Mouse (Mus musculus) limb, embryonic 14.5 days (tissue): ENCODE data around the gene Zg16. TPM values are rescaled to one million over a fixed set of nuclear protein-coding genes. Genes with fewer than 3 reads are reported as not detected.
A peak's percentile ranks its signal among the peaks of the same experiment; 100 is the strongest.

Experiments used
- ATAC-seq: fragments of 200-750 bp; cut with Nextera tagmentation; 2 replicates; pipeline ENCODE4 v1.8.0; 2017; ENCODE audit warnings: low read depth, moderate number of reproducible peaks, moderate TSS enrichment; ENCODE audit not compliant: low FRiP score
- DNase-seq: peaks from one replicate; pipeline ENCODE4 v3.0.0-alpha.2; 2015; ENCODE audit warnings: low spot score
- H3K27ac ChIP-seq: fragments of 300-500 bp; sonication (generic); replicated peaks from 2 replicates; pipeline ENCODE4 v1.5.1; 2014; ENCODE audit warnings: low read depth, mild to moderate bottlenecking, low read length, moderate library complexity, mixed read lengths
- H3K27me3 ChIP-seq: fragments of 300-500 bp; sonication (generic); 2 replicates; pipeline ENCODE4 v1.6.1; 2014; ENCODE audit warnings: low read length, mixed read lengths; ENCODE audit not compliant: control insufficient read depth, insufficient read depth
- H3K36me3 ChIP-seq: fragments of 300-500 bp; sonication (generic); 2 replicates; pipeline ENCODE4 v1.6.1; 2014; ENCODE audit warnings: mild to moderate bottlenecking, low read length, moderate library complexity, mixed read lengths; ENCODE audit not compliant: control insufficient read depth, insufficient read depth
- H3K4me1 ChIP-seq: fragments of 300-500 bp; sonication (generic); 2 replicates; pipeline ENCODE4 v1.6.1; 2014; ENCODE audit warnings: antibody characterized with exemption, low read length, mixed read lengths; ENCODE audit not compliant: control insufficient read depth, insufficient read depth
- H3K4me2 ChIP-seq: fragments of 300-500 bp; sonication (generic); replicated peaks from 2 replicates; pipeline ENCODE4 v1.6.1; 2014; ENCODE audit warnings: low read depth, mild to moderate bottlenecking, low read length, moderate library complexity; ENCODE audit not compliant: severe bottlenecking
- H3K4me3 ChIP-seq: fragments of 300-500 bp; sonication (generic); replicated peaks from 2 replicates; pipeline ENCODE4 v1.5.1; 2014; ENCODE audit warnings: low read length
- H3K9ac ChIP-seq: fragments of 300-500 bp; sonication (generic); 2 replicates; pipeline ENCODE4 v1.6.1; 2014; ENCODE audit warnings: mild to moderate bottlenecking, low read depth, low read length, moderate library complexity; ENCODE audit not compliant: severe bottlenecking
- H3K9me3 ChIP-seq: fragments of 300-500 bp; sonication (generic); 2 replicates; pipeline ENCODE4 v1.6.1; 2016; ENCODE audit warnings: low read length; ENCODE audit not compliant: control insufficient read depth
- POLR2A ChIP-seq: fragments of 200-500 bp; IDR thresholded peaks from 2 replicates; pipeline ENCODE4 v1.8.0; 2012; ENCODE audit warnings: inconsistent platforms, mild to moderate bottlenecking, moderate library complexity, borderline replicate concordance; ENCODE audit not compliant: insufficient read depth, insufficient read length; ENCODE audit errors: extremely low read depth
- WGBS: fragments of 180-500 bp; shearing (Covaris S2); extraction: QIAGEN DNeasy Blood & Tissue Kit; methylation state at CpG from one replicate; pipeline ENCODE4 v1.1.7; 2014; 5-methylcytosine and 5-hydroxymethylcytosine counted together
- polyA plus RNA-seq, 2 experiments: library from polyadenylated mRNA; depleted of rRNA in 1 of 2; stranded (reverse) in 1 of 2; unstranded in 1 of 2; fragments of >200 nt; fragmentation: Nextera tagmentation in 1 of 2; extraction: Ambion mirVana in 1 of 2; gene quantifications; 2 replicates each; pipeline versions ENCODE4 v1.2.1 to v1.2.3; 2012 to 2014

Gene Zg16
- polyA plus RNA-seq, 2 experiments: not detected

DNA sequence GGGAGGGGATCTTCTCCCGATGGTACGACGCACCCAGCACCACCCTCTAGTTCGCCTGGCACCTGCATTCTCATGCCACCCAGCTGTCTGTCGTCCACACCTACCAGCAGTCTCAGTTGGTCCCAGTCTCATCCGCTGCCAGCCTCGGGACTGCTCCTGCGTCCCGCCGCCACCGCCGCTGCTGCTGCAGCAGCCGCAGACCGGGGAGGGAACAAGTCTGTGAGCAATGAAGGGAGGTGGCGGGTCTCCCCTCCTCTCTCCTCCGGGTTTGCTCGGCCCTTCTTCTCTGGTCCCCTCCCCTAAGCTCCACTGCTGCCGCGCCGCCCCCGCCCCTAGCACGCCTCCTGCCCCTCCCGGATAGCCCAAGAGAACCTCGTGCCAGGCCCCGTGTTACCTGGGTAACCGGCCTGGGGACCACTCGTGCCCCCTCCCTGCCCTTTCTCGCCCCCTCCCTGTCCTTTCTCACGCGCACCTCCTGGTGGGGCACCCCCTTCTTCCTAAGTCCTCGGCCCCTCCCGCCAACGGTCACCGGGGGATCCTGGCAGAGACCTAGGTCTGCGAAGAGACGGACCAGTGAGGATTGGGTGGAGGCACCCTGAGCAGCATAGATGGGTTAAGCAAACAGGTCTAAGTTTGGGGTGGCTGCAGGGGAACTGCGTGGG lies 66.1 kb downstream of the Zg16 start, which contains the start of the genes Gm42742 and Prrt2:
Gene Gm42742, minus strand, starts transcription at position 197 of the 662 bp plus-strand sequence.
Gene Prrt2, minus strand, starts transcription at position 311 of the 662 bp plus-strand sequence.
- peaks cover 41% of the 10 kb centered on the region for H3K36me3 ChIP-seq
- TF ChIP-seq POLR2A: peak; percentile 55; the same call in 1 of the 2 replicates
- H3K4me3 ChIP-seq: peak within 1 kb of the TSS; percentile 61
- 1% methylated on average over 31 of the region's 37 CpGs for WGBS
- H3K4me2 ChIP-seq: peak within 1 kb of the TSS; percentile 85
- H3K9ac ChIP-seq: peak within 1 kb of the TSS; percentile 72
- H3K4me1 ChIP-seq: peaks cover 57% of the 10 kb centered on the region
- no peaks in the 10 kb centered on the region for H3K27me3 ChIP-seq
- H3K27ac ChIP-seq: peak within 1 kb of the TSS; percentile 76
- ATAC-seq (peak; percentile 55), DNase-seq (peak; percentile 83)
- H3K9me3 ChIP-seq: no peaks in the 10 kb centered on the region

- DNase-seq (no peak), ATAC-seq (no peak)
- Histone ChIP-seq H3K36me3 (peaks cover 46% of the 10 kb centered on the region), H3K9ac (peak overlapping the region; percentile 72), H3K27me3 (no peaks in the 10 kb centered on the region), H3K4me1 (peaks cover 62% of the 10 kb centered on the region), H3K27ac (peak overlapping the region; percentile 76), H3K4me3 (peak overlapping the region; percentile 61), H3K4me2 (peak overlapping the region; percentile 85), H3K9me3 (no peaks in the 10 kb centered on the region)
- TF ChIP-seq POLR2A: no peak
- 23% methylated on average over 5 of the region's 5 CpGs for WGBS
These were observed 66.6 kb downstream of the Zg16 start for GRCm38 (mm10) chr7:127020491-127020890.

- no peak for TF ChIP-seq POLR2A
- Histone ChIP-seq H3K36me3 (peaks cover 46% of the 10 kb centered on the region), H3K4me2 (peak overlapping the region; percentile 85), H3K27ac (peak overlapping the region; percentile 76), H3K4me3 (peak overlapping the region; percentile 61), H3K9me3 (no peaks in the 10 kb centered on the region), H3K4me1 (peaks cover 66% of the 10 kb centered on the region), H3K27me3 (no peaks in the 10 kb centered on the region), H3K9ac (peak overlapping the region; percentile 72)
- no peak for ATAC-seq
- 66% methylated on average over 3 of the region's 3 CpGs for WGBS
- DNase-seq: no peak
These were observed 67.1 kb downstream of the Zg16 start for GRCm38 (mm10) chr7:127020031-127020430.

GRCm38 (mm10) chr7:127019306-127019960 lies 67.7 kb downstream of the Zg16 start:
- Histone ChIP-seq H3K27ac (peak overlapping the region; percentile 76), H3K4me2 (peak overlapping the region; percentile 85), H3K9ac (peak overlapping the region; percentile 72), H3K27me3 (no peaks in the 10 kb centered on the region), H3K36me3 (peaks cover 44% of the 10 kb centered on the region), H3K9me3 (no peaks in the 10 kb centered on the region), H3K4me3 (peak overlapping the region; percentile 61), H3K4me1 (peaks cover 62% of the 10 kb centered on the region)
- ATAC-seq: no peak
- no peak for TF ChIP-seq POLR2A
- no peak for DNase-seq
- 74% methylated on average over 14 of the region's 14 CpGs for WGBS

DNA sequence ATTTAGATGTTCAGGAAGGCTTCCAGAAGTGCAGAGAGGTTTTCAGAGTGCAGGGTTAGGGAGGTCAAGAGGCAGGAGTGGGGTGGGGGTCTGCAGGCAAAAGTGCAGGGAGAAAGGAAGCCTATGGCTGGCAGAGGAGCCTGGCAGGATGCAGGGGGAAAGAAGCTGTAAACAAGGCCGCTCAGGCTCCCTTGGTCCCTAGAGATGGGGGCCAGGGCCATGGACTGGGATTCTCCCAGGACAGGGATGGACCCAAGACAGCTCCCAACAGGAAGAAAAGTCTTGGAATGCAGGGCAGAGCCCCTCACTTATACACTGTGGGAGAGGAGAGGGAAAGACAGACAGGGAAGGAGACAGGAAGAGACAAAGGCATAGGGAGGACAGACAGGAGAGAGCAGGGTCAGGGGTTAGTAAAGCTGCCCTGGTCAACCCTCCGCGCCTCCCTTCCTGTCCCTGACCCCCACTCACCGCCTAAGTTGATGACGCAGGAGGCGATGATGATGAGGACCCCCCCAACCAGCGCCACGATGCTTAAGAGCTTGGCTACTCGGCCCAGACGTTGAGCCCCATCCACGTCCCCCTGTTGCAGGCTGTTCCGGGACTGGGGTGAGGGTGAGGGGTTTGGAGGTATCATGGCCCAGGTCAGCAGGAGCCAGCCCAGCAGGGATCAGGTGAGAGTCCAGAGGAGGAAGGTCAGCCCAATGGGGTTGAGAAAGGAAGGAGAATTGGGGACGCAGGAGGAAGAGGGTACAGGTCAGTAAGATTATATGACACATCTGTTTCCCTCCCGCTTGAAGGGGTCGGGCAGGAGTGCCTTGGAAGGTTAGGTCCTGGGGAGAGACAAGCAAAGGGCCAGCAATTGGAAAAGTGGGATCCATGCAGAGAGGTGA lies 68.5 kb downstream of the Zg16 start:
- Histone ChIP-seq H3K9me3 (no peaks in the 10 kb centered on the region), H3K27ac (0 out of 2 replicates have a peak overlapping the region, but pooled peaks have one; percentile 61), H3K27me3 (no peaks in the 10 kb centered on the region), H3K4me1 (peaks cover 54% of the 10 kb centered on the region), H3K4me3 (peak overlapping the region; percentile 61), H3K4me2 (peak overlapping the region; percentile 85), H3K36me3 (peaks cover 44% of the 10 kb centered on the region), H3K9ac (peak overlapping the region; percentile 72)
- no peak for TF ChIP-seq POLR2A
- DNase-seq (no peak), ATAC-seq (no peak)
- WGBS: 83% methylated on average over 15 of the region's 15 CpGs
